Mouse (Mus musculus): ENCODE results near the gene Shroom2.

Shroom2 gene

DNA sequence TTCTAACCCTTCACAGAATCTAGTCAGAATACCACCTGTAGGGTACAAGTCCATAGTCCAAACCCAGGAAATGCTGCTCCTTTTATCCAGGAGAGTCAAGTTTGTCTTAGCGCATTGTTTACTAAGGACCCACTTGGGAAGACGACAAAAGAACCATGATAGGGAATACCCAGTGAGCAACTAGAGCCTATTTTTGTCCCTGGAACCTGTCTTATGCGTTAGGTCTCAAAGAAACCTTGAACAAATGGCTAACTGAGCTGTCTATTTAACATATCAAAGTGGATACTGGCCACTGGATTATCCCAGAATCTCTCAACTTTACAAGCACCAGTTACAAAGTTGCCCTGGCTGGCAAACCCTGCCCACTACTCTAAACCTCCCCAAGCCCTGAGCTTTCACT is 67.6 kb downstream of the Shroom2 start:
- DNase-seq (ENCODE audit: low read depth), result no peak

DNA sequence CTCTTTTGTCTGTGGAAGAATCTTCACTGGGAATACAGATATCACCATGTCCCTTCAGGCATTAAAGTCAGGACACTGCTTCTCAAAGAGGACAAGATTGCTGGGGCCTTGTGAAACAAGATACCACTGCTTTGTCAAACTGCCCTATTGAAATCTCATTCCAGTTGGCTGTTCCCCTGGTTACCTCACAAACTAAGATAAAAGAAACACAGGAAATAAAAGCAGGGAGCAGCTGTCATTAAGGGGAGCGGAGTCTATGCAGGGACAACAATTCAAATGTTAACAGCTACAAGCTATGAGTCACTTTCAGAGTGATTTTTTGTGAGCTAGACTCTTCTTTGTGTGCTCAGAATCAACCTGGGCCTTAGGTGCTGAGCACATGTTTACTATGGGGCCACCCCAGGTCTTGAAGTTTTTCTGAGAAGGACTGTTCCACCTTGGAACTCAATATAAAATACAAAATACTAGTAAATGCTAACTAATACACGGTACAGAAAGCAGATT is 78.4 kb downstream of the Shroom2 start:
- DNase-seq (ENCODE audit: low read depth), result no peak

DNA sequence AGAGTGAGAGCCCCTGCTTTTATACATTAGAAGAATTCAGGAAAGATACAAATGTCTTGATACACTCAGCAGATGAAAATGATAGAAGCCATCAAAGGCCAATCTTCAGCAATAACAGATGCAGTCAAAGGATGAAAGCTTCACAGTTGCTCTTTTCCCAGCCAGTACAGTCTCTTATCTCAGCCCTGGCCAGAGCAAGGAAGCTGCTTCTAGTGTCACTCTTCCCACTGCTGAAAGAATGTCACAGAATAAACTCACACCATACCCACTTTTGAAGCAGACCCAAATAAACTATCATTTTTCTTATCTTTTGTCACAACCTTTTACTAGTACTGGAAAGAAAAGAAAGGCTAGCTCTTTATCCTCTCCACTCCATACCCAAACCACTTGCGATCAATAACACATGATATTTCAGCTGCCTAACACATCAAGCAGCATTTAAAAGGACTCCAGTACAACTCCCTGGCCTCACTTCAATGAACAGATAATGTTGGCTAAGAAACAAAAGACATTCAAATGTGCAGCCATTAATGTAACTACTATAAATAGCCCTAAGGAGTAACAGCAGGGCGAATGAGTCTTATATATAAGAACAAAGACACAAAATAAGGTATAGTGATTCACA is 90.0 kb downstream of the Shroom2 start:
- no peak for DNase-seq (ENCODE audit: low read depth)

DNA sequence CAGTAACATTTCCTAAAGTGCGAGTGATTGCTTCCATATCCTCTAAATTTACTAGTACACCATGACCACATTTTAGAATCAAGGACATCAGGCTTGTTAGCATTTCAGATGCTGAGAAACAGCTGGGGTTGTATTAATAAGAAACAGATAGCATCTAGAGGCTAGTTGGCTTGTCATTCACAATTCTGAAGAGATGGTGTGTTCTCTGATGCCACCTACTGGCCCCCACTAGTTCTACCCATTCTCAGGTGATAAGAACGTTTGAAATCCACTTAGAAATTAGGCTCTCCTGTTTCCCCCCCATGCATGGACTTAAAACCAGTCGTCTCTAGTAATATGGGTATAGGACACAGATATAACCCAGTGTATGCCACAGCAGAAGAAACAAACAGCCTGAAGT is 92.9 kb downstream of the Shroom2 start:
- DNase-seq (ENCODE audit: low read depth), result peak; percentile 44

DNA sequence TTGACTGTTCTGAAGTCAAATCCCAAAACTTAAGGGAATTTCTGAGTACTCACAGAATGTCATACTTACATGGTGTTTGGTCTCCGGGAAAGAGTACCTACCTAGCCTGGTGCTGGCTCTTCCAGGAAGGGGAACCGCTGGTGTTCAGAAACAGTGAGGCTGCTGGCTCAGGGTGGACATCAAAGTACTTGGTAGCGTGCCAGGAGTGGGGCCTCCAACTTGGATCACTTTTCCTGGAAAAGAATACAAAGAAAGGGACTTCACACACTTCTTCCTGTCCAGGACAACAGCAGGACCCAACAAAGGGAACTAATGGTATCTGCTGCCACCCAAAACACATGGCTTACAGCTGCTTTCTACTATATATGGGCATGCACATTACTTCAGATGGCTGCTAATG is 95.8 kb downstream of the Shroom2 start:
- DNase-seq (ENCODE audit: low read depth), result no peak

DNA sequence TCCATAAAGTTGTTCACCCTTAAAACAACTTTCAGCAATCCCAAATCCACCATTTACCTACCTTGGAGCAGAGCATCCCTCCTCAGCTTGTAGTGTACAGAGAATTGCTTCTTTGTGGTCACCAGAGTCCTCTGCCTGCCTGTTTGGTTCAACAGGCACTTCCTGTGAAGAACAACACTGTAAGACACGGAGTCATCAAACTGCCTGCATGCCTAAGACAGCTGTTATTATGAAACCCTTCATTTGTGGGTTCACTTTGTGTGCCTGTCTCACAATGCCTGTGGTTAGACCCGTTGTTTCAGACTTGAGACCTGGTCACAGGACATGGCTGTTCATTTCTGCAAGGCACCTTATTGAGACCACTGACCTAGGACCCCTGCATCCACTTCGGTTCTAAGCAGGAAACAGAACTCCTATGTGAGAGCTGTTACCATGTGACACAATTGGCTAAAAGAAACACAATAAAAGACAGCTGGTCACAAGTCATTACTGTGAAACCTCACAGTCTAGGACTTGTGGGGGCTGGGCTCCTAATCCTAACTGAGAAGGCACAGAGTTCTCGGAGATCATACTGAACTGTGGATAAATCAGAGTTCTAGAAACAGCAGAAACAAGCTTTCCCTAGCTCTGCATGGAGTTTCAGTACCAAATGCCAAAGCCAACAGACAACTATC is 111.8 kb downstream of the Shroom2 start:
- no peak for DNase-seq (ENCODE audit: low read depth)

DNA sequence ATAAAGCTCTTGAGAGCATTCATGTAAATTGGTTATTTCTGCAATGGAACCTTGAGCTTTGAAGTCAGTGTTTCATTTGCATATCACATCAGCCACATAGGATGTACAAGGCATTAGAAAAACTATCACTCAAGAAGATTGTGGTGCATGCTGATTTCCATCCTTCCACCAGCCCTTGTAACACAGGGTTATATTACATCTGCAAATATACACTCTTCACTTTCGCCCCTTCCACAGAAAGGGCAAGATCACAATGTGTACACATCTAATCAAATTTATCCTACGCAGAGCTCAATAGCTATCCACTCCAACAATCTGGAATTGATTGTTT is 112.7 kb downstream of the Shroom2 start:
- no peak for DNase-seq (ENCODE audit: low read depth)

DNA sequence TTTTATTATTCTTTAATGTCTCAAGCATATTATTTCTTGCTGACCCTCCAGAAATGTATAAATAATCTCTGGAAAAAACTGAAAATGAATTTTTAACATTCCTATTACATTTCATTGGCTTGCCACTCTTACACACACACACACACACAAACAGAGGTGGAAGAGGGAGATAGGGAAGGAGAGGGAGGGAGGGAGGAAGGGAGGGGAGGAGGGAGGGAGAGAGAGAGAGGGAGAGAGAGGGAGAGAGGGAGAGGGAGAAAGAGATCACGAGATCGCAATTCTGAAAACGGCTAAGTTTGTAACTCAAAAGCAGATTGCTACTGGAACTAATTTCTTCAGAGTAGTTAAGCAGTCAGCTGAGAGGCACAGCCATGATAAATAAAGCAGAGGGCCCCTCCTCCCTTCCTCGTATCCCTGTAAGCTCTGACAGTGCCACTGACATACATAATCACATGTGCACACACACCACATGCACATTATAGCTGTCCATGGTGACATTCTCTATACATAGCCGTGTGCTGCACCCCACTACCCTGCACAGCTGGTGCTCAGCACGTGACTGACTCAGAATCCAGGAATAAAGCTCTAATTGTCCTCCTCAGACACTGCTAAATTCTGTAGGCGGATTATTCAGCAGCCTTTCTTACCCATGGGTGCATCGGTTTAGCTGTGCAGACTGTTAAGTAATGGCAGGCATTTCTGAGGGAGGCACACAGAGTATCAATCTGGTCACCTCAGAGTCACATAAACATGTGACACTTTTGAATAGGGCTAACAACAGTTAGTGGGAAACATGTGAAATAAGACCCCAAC is 113.3 kb downstream of the Shroom2 start:
- no peak for DNase-seq (ENCODE audit: low read depth)

DNA sequence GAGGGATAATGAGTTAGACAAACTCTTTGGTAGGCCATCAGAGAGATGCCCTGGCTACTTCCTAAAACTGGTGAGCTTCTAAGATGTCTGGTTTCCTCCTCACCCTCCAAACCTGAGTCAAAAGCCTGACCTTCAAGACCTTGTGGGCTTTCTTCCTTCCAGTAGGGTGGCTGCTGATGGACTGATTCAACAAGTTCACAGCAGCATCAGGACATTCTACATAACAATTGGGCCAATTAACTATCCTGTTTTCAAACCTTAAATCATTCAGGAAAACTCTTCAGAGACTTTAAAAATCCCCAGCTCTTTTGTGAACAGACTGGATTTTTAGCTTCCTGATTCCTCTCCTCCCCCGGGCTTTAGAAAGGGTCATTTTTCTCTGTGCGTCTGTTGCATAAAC is 116.6 kb downstream of the Shroom2 start:
- DNase-seq (ENCODE audit: low read depth), result no peak

DNA sequence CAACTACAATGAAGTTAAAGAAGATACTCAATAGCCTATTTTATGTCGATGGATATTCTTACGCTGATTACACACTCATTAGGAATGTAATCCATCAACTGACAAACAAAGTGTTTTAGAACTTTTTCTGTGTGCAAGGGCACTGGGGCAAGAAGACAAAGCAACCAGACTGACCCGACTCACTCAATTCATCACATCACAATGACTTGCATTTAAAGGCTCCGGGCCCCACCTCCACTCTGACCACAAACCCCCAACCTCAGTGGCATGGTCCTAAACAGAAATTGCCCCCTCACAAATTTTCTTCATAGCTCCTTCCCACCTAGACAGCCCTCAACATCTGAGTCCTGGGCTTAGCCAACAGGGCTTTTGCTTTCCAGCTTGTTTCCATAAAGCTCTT is 124.4 kb downstream of the Shroom2 start:
- DNase-seq (ENCODE audit: low read depth), result no peak

DNA sequence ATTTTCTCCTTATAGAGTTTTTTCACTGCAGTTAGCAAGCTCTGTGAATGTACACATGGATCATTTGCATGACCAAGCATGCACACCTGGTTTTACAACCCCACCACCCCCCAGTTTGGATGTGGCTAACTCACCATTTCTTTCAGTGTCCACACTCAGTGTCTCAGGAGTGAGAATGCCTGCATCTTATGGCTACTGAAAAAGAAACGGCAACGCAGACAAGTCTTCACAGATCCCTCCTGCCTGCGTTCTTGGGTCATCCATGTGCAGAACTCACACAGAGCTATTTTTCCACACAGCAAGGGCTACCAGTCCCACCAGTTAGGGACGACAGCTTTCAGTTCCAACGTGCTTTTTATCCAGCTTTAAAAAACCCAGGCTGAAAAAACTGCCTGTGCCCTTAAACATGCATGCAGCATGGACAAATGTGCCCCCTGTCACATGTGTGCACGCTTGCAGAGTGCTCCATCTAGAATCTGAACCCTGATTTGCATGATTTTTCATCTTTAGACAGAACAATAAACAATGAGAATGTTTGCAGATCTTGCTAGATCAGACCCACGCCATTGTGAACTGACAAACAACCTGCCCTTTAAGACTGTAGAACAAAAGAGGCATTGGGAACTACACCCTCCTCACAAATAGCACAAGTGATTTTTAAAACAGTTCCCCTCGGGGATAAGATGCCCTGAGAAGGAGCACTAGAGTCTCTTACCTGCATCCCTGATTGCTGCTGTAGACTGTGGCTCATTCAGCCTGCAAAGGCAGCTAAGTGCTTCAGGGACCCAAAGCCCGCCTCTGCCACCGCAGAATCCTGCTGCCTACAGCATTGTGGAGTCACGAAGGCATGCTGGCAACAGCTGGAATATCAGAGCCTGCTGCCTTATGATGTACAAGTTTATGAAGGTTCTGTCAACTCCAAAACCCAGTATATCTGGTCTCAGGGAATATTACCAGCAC is 125.3 kb downstream of the Shroom2 start:
- DNase-seq (ENCODE audit: low read depth), result no peak

DNA sequence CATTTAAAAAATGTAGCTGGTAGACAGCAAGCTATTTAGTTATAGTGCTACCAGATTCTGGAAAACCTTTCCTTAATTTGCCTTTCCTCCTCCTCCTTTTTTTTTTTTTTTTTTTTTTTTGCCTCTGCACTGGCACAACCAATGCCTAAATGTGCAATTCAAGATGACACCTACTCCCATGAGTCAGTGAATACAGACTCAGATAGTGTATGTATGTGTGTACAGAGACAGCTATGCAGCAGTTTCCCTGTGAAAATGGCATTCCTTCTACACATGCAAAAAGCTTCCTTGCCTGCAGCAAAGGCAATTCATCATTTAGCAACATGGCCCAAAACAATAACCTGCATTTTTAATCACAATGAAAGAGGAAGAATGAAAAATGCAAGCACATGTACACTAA is 126.1 kb downstream of the Shroom2 start:
- no peak for DNase-seq (ENCODE audit: low read depth)

DNA sequence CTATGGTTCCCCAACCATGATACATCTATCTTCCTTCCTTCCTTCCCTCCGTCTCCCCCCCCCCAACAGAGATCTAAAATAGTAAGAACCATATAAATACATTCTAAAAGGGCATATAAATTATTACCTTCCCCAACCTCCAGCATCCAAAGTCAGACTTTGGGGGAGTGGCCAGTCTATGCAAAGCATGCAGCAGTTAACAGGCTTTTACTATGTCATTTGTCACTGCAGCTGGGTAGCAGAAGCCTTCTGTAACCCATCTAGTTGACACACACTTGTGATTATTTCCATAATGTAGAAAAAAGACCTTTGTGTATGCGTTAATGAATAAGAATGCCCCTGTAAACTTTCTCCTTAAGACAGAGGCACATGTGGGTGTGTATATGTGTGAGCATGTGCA is 126.6 kb downstream of the Shroom2 start:
- DNase-seq (ENCODE audit: low read depth), result no peak

DNA sequence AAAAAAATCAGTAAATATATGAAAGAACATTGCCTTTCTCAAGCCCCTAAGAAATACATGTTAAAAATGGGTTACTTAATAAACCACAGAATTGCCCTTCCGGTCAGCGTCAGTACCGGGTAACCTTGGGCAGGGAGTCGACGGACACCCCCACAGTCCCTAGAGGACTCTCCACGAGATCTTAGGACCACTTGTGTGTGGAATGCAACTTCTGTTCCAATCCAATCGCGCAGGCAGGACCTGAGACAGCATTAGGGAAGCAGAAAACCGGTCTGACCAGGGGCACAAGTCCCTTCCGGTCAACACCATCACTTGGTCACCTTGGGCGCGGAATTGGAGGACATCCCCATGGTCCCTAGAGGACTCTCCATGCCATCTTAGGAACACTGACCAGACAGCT is 133.9 kb downstream of the Shroom2 start:
- DNase-seq (ENCODE audit: low read depth), result no peak

DNA sequence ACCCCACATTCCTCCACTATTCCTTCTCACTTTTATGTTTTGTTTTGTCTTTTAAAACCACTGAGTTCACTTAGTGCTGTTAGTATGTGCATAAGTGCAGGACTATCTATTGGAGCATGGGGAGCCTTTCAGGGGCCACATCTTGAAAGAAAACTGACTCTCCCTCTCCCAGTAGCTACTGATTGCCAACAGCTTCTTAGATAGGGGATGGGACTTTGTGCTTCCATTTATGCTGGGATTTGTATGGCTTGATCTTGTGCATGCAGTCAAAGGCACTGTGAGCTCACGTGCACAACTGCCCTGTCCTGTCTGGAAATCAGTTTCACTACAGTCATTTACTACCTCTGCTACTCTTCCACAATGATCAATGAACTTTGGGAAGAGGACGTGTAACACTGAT is 147.9 kb downstream of the Shroom2 start:
- DNase-seq (ENCODE audit: low read depth), result no peak

DNA sequence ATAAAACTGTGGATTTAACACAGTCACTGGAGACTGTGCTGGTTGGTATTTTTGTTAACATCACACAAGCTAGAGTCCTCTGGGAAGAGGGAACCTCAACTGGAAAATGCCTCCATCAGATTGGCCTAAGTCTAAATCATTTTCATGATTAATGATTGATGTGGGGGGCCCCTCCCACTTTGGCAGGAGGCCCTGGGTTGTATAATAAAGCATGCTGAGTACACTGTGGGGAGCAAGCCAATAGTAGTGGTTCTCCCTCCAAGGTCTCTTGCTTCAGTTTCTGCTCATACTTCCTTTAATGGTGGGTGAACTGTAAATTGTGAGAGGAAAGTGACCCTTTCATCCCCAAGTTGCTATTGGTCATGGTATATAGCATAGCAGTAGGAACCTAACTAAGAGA is 148.3 kb downstream of the Shroom2 start:
- DNase-seq (ENCODE audit: low read depth), result peak; percentile 1

DNA sequence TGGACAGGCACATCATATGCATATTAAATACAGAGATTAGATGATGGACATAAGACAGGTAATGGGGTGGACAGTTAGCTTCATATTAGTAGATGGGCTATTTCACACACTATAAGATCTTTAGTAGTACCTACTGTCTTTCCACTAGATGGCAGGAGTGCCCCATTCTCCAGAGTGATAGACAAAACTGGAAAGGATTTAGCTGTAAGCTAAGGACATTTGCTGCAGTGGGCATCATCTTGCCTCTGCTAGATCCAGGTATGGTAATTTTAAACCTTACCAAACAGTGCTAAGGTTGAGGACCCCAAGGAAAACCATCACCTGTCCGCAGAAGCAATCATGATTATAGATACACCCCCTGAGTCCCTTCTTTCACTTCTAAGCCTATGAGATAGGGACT is 150.8 kb downstream of the Shroom2 start:
- peak; percentile 47 for DNase-seq (ENCODE audit: low read depth)

DNA sequence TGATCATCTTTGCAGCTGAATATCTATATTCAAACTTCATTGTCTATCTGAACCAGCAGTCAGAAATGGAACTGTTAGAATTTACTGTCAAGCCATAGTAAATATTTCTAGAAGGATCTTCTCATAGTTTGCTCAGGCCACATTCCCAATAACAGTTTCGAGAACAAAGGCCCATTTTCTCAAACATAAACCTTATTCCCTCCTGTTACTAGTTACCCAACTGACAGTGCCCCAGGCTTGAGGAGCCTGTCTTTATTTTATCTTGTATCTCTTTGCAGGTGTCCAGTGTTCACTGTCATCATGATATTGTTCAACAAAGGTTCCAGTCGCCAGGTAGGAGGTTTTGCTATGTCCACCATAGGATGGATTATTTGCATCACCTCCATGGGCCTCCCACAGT is 206.2 kb downstream of the Shroom2 start, which contains the start of gene Cldn34a:
Gene Cldn34a (plus strand): TSS at position 301 of the 400 bp plus-strand sequence.
- no peak for DNase-seq (ENCODE audit: low read depth)
